Mouse (Mus musculus) intestine, embryonic 14.5 days (tissue): ENCODE results near the gene Get4. TPM values are rescaled to one million over a fixed set of nuclear protein-coding genes. Genes with fewer than 3 reads are reported as not detected.

Experiments used
- ATAC-seq: fragments of 200-750 bp; cut with Nextera tagmentation; replicated peaks from 2 replicates; pipeline ENCODE4 v1.8.0; 2017; ENCODE audit warnings: low read depth, moderate number of reproducible peaks, moderate TSS enrichment, moderate library complexity; ENCODE audit not compliant: low FRiP score, low TSS enrichment
- DNase-seq: peaks from one replicate; pipeline ENCODE4 v3.0.0-alpha.2; 2018; ENCODE audit warnings: low spot score
- H3K27ac ChIP-seq: fragments of 300-500 bp; sonication (generic); 2 replicates; pipeline ENCODE4 v1.5.1; 2014; ENCODE audit warnings: low read depth, mild to moderate bottlenecking, control low read depth
- H3K27me3 ChIP-seq: fragments of 300-500 bp; sonication (generic); replicated peaks from 2 replicates; pipeline ENCODE4 v1.6.1; 2014; ENCODE audit warnings: low read length, control low read depth; ENCODE audit not compliant: control insufficient read depth, insufficient read depth
- H3K36me3 ChIP-seq: fragments of 300-500 bp; sonication (generic); 2 replicates; pipeline ENCODE4 v1.6.1; 2014; ENCODE audit warnings: low read length, control low read depth; ENCODE audit not compliant: control insufficient read depth, insufficient read depth
- H3K4me1 ChIP-seq: fragments of 300-500 bp; sonication (generic); replicated peaks from 2 replicates; pipeline ENCODE4 v1.6.1; 2014; ENCODE audit warnings: low read length, control low read depth, mixed read lengths; ENCODE audit not compliant: control insufficient read depth, insufficient read depth
- H3K4me2 ChIP-seq: fragments of 300-500 bp; sonication (generic); 2 replicates; pipeline ENCODE4 v1.6.1; 2014; ENCODE audit warnings: low read length
- H3K4me3 ChIP-seq: fragments of 300-500 bp; sonication (generic); 2 replicates; pipeline ENCODE4 v1.5.1; 2014; ENCODE audit warnings: low read depth, low read length, control low read depth, mixed read lengths
- H3K9ac ChIP-seq: fragments of 300-500 bp; sonication (generic); 2 replicates; pipeline ENCODE4 v1.6.1; 2014; ENCODE audit warnings: mild to moderate bottlenecking, low read length
- H3K9me3 ChIP-seq: fragments of 300-500 bp; sonication (generic); 2 replicates; pipeline ENCODE4 v1.6.1; 2016; ENCODE audit warnings: low read length, control low read depth; ENCODE audit not compliant: control insufficient read depth
- WGBS: fragments of 180-500 bp; shearing (Covaris S2); extraction: QIAGEN DNeasy Blood & Tissue Kit; methylation state at CpG from one replicate; pipeline ENCODE4 v1.1.7; 2014; 5-methylcytosine and 5-hydroxymethylcytosine counted together
- polyA plus RNA-seq: library from polyadenylated mRNA; unstranded; fragments of >200 nt; fragmentation: Nextera tagmentation; extraction: Ambion mirVana; gene quantifications from 2 replicates; pipeline ENCODE4 v1.2.1, GENCODE M21; 2014

Gene Get4
- polyA plus RNA-seq, 1 experiment from 2014 or later, result 152 TPM

DNA sequence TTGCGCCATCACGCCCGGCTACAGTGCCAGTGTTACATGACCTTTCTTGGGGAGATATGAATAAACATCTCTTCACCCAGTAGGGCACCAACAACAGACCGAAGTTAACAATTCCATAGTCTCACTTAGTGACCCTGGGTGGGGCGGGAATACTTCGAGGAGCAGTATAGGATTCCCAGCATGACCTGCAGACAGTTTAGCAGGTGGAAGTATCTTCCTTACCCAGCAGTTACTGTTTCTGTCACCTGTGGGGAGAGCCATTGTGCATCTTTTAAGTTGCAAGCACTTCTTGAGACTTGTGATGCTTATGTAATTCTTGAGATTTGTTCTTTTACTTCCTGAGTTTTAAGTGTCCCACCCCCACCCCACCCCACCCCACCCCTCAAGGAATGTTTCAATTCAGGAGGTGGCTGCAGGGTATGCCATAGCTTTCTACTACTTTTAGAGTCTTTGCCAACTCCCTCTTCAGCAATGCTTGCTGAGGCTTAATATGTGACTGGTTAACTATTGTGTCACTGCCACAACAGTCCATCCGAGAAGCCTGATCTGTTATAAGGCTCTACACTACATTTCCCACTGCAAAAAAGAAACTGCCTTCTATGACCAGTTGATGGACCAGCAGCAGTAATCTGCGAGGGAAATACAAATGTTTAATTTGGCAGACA, 6.4 kb downstream of the Get4 start:
- Histone ChIP-seq H3K9me3 (no peaks in the 10 kb centered on the region), H3K4me3 (no peak overlapping the region), H3K4me1 (peaks cover 25% of the 10 kb centered on the region), H3K27ac (no peak overlapping the region), H3K4me2 (no peak overlapping the region), H3K36me3 (peaks cover 45% of the 10 kb centered on the region), H3K27me3 (no peaks in the 10 kb centered on the region), H3K9ac (no peak overlapping the region)
- ATAC-seq, result no peak
- DNase-seq, result no peak
- WGBS, result 92% methylated on average over 8 of the region's 8 CpGs

DNA sequence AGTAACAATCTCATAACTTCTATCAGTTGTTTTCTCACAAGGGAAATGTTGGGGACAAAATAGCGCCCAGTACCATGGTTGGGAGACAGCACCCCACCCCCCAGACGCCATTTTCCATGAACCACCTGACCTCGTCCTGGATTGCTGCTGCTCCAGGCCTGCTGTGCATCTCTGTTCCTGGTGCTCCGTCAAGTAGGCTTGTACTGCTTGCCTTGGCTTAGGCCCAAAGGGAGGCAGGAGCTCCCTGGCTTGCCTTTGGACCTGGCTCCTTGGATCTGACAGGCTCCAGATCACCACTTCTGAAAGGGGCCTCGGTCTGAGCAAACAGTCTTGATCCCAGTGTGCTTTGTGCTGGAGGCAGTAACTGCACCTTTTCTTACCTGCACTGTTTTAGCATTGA, 7.7 kb downstream of the Get4 start:
- Histone ChIP-seq H3K27ac (peak overlapping the region; percentile 34; the same call in 1 of the 2 replicates), H3K4me3 (no peak overlapping the region), H3K4me2 (no peak overlapping the region), H3K36me3 (peaks cover 54% of the 10 kb centered on the region), H3K9ac (no peak overlapping the region), H3K27me3 (no peaks in the 10 kb centered on the region), H3K9me3 (no peaks in the 10 kb centered on the region), H3K4me1 (peaks cover 13% of the 10 kb centered on the region; the same call in 1 of the 2 replicates)
- ATAC-seq, result peak; percentile 33; the same call in 1 of the 2 replicates
- no peak for DNase-seq
- WGBS, result 60% methylated on average over 5 of the region's 5 CpGs

- H3K4me1 ChIP-seq, result peaks cover 11% of the 10 kb centered on the region; the same call in 1 of the 2 replicates
- H3K36me3 ChIP-seq, result peaks cover 64% of the 10 kb centered on the region
- 79% methylated on average over 4 of the region's 4 CpGs for WGBS
- H3K9me3 ChIP-seq, result no peaks in the 10 kb centered on the region
- H3K4me3 ChIP-seq, result no peak overlapping the region
- H3K27me3 ChIP-seq, result no peaks in the 10 kb centered on the region
- H3K4me2 ChIP-seq, result no peak overlapping the region
- no peak for DNase-seq
- H3K27ac ChIP-seq, result no peak overlapping the region
- H3K9ac ChIP-seq, result no peak overlapping the region
- ATAC-seq, result no peak
Measured at GRCm38 (mm10) chr5:139261403-139261802, 9.3 kb downstream of the Get4 start.

DNA sequence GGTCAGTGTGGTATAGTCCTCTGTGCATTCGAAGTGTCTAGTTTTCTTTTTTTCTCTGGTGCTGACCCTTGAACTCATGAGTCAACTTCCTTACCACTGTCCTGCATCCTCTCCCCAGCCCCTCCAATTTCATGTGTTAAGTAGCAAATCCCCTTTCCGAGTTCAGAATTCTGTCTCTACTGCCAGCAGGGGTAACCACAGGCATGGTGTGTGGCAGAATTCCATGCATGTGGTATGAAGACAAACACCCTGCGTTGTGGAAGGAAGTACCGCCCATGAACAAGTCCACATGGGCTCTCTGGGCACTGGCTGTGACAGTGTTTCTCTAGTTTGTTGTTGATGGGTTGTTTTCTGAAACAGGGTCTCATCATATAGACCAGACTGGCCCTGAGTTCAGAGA, 15.5 kb downstream of the Get4 start:
- peaks cover 71% of the 10 kb centered on the region for H3K36me3 ChIP-seq
- no peak overlapping the region for H3K4me2 ChIP-seq
- no peaks in the 10 kb centered on the region for H3K9me3 ChIP-seq
- DNase-seq (no peak), ATAC-seq (no peak)
- no peaks in the 10 kb centered on the region for H3K4me1 ChIP-seq
- no peak overlapping the region for H3K9ac ChIP-seq
- H3K4me3 ChIP-seq, result no peak overlapping the region
- H3K27me3 ChIP-seq, result no peaks in the 10 kb centered on the region
- 91% methylated on average over 4 of the region's 4 CpGs for WGBS
- H3K27ac ChIP-seq, result no peak overlapping the region

GRCm38 (mm10) chr5:139270806-139271521, 18.8 kb downstream of the Get4 start:
- ATAC-seq (no peak), DNase-seq (no peak)
- WGBS, result 61% methylated on average over 16 of the region's 16 CpGs
- Histone ChIP-seq H3K9me3 (no peaks in the 10 kb centered on the region), H3K4me3 (no peak overlapping the region), H3K27me3 (no peaks in the 10 kb centered on the region), H3K36me3 (peaks cover 38% of the 10 kb centered on the region), H3K4me1 (no peaks in the 10 kb centered on the region), H3K9ac (no peak overlapping the region), H3K27ac (peak overlapping the region; percentile 6; the same call in 1 of the 2 replicates), H3K4me2 (no peak overlapping the region)

GRCm38 (mm10) chr5:139271994-139272554, 19.9 kb downstream of the Get4 start:
- H3K27me3 ChIP-seq, result no peaks in the 10 kb centered on the region
- no peak overlapping the region for H3K9ac ChIP-seq
- H3K27ac ChIP-seq, result no peak overlapping the region
- DNase-seq, result no peak
- H3K9me3 ChIP-seq, result no peaks in the 10 kb centered on the region
- H3K4me1 ChIP-seq, result no peaks in the 10 kb centered on the region
- 41% methylated on average over 8 of the region's 8 CpGs for WGBS
- peaks cover 27% of the 10 kb centered on the region for H3K36me3 ChIP-seq
- no peak for ATAC-seq
- H3K4me2 ChIP-seq, result no peak overlapping the region
- H3K4me3 ChIP-seq, result no peak overlapping the region

DNA sequence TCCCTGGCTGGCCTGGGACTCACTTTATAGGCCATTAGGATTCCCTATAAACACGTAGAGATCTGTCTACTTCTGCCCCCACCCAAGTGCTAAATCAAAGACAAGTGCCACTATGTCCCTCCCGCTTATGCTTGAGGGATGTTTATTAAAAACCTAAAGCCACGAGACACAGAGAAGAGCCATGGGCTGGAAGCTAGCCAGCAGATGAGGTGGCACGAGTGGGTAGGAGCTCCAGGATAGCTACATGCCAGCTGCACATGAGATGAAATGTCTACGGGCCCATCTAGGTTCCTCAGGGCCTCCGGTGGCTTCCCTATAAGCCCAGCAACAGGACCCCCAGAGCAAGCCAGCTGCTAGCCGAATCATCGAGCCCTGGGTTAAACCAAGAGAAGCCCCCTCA, 25.2 kb downstream of the Get4 start:
- no peak for ATAC-seq
- Histone ChIP-seq H3K4me1 (no peaks in the 10 kb centered on the region), H3K27me3 (no peaks in the 10 kb centered on the region), H3K9me3 (no peaks in the 10 kb centered on the region), H3K4me3 (no peak overlapping the region), H3K9ac (no peak overlapping the region), H3K27ac (no peak overlapping the region), H3K36me3 (no peaks in the 10 kb centered on the region), H3K4me2 (no peak overlapping the region)
- no peak for DNase-seq
- 67% methylated on average over 8 of the region's 8 CpGs for WGBS

GRCm38 (mm10) chr5:139281373-139282112, 29.4 kb downstream of the Get4 start:
- H3K9ac ChIP-seq, result no peak overlapping the region
- H3K4me3 ChIP-seq, result no peak overlapping the region
- peaks cover 12% of the 10 kb centered on the region for H3K4me1 ChIP-seq
- H3K9me3 ChIP-seq, result no peaks in the 10 kb centered on the region
- no peak overlapping the region for H3K4me2 ChIP-seq
- H3K27me3 ChIP-seq, result no peaks in the 10 kb centered on the region
- H3K27ac ChIP-seq, result no peak overlapping the region
- no peak for ATAC-seq
- H3K36me3 ChIP-seq, result no peaks in the 10 kb centered on the region
- DNase-seq, result no peak
- WGBS, result 40% methylated on average over 10 of the region's 11 CpGs
